Mouse (Mus musculus) cerebellum, adult 11-12 months (tissue): ENCODE measurements at regions not wholly inside any gene's neighbourhood (a gene's known extent, or its start where the extent isn't known, plus 50 kb on each side); places are given as distances from the start of the nearest gene placed in this dataset.

Experiments
- DNase-seq: peaks from one replicate; pipeline ENCODE4 v3.0.0; 2022

- DNase-seq, result no peak
These were observed 213.5 kb upstream of the Zfp637 start for GRCm38 (mm10) chr6:117627461-117627860.

- no peak for DNase-seq
These were observed 194.4 kb upstream of the Zfp637 start for GRCm38 (mm10) chr6:117646628-117647027.

GRCm38 (mm10) chr6:117650541-117650940, 190.4 kb upstream of the Zfp637 start:
- DNase-seq, result no peak

GRCm38 (mm10) chr6:117651551-117651950, 189.4 kb upstream of the Zfp637 start:
- no peak for DNase-seq

GRCm38 (mm10) chr6:117652012-117652411, 189.0 kb upstream of the Zfp637 start:
- DNase-seq, result no peak

GRCm38 (mm10) chr6:117652917-117653316, 188.1 kb upstream of the Zfp637 start:
- DNase-seq, result peak; percentile 3

GRCm38 (mm10) chr6:117653886-117654425, 187.0 kb upstream of the Zfp637 start:
- DNase-seq, result no peak

- no peak for DNase-seq
These were observed 185.0 kb upstream of the Zfp637 start for GRCm38 (mm10) chr6:117655986-117656385.

- DNase-seq, result no peak
These were observed 180.4 kb upstream of the Zfp637 start for GRCm38 (mm10) chr6:117660576-117660975.

GRCm38 (mm10) chr6:117662635-117663034, 178.3 kb upstream of the Zfp637 start:
- DNase-seq, result no peak

- DNase-seq, result no peak
These were observed 170.6 kb upstream of the Zfp637 start for GRCm38 (mm10) chr6:117670337-117670736.

GRCm38 (mm10) chr6:117670792-117671525, 170.0 kb upstream of the Zfp637 start:
- DNase-seq, result no peak

- no peak for DNase-seq
These were observed 165.8 kb upstream of the Zfp637 start for GRCm38 (mm10) chr6:117675059-117675800.

GRCm38 (mm10) chr6:117676064-117676821, 164.7 kb upstream of the Zfp637 start:
- no peak for DNase-seq

GRCm38 (mm10) chr6:117677062-117677461, 163.9 kb upstream of the Zfp637 start:
- DNase-seq, result no peak

- DNase-seq, result no peak
These were observed 163.2 kb upstream of the Zfp637 start for GRCm38 (mm10) chr6:117677821-117678220.

GRCm38 (mm10) chr6:117678276-117678675, 162.7 kb upstream of the Zfp637 start:
- no peak for DNase-seq

- no peak for DNase-seq
These were observed 162.1 kb upstream of the Zfp637 start for GRCm38 (mm10) chr6:117678877-117679276.

GRCm38 (mm10) chr6:117686212-117686611, 154.8 kb upstream of the Zfp637 start:
- no peak for DNase-seq

- DNase-seq, result no peak
These were observed 153.9 kb upstream of the Zfp637 start for GRCm38 (mm10) chr6:117687045-117687444.

- no peak for DNase-seq
These were observed 152.3 kb upstream of the Zfp637 start for GRCm38 (mm10) chr6:117688664-117689178.

GRCm38 (mm10) chr6:117700286-117700685, 140.7 kb upstream of the Zfp637 start:
- no peak for DNase-seq

- no peak for DNase-seq
These were observed 139.4 kb upstream of the Zfp637 start for GRCm38 (mm10) chr6:117701547-117701946.
